In the genomic region with DNA sequence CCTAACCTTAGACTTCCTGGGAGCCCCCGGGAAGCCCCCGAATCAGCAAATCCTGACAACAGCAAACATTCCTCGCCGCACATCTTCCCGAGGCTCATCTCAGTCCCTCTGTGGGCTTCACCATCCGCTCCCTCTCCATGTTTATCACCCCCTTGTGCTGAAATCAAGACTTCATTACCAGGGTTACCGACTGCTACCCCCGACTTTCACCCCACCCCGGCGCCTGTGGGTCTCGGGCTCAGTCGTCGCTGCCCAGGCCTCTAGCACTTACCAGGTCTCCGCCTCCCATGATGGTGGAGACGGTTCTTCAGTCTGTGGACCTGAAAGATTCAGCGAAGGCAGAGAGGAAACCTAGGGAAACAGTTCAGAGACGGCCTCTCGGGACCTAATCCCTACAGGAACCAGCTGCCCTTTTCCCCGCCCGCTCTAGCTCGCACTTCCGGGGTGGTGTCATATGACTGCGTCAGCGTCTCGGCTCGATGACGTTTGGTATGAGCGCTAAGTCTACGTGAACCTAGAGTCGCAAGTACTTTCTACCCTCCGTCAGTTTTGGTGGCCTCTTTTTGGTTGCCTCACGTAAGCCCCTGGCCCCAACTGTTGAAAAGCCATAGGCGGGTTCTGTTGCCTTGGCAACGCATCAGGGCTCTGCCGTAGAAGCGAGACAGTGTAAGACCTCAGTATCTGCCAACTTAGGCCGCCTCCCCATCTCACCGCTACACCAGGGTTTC, we compare ENCODE assay signal across 8 mouse cellular contexts. TPM values are rescaled to one million over a fixed set of nuclear protein-coding genes. Genes with fewer than 3 reads are reported as not detected.
DNase-seq lines count a peak whose midpoint lies in the region; ATAC-seq lines count a peak whose summit lies in the region.

Cwc25 (minus strand) TSS at position 403 of the 728 bp plus-strand sequence.

- peak within 1 kb of the TSS; percentile 79 for H3K4me2 ChIP-seq in lung, embryonic 16.5 days (ENCODE audit: low read depth, low read length)

- under 1% methylated on average over 38 of the region's 38 CpGs for whole genome bisulfite sequencing in lung, embryonic 16.5 days

- peak within 1 kb of the TSS; percentile 93 for H3K27ac ChIP-seq in lung, embryonic 16.5 days (ENCODE audit: low read length)

- peak within 1 kb of the TSS; percentile 69 for H3K4me3 ChIP-seq in lung, embryonic 16.5 days (ENCODE audit: low read length)

- H3K4me1 ChIP-seq in lung, embryonic 16.5 days (replicated peaks; ENCODE audit: control insufficient read depth, insufficient read depth, low read length): peaks cover 10% of the 10 kb centered on the region

- H3K9ac ChIP-seq in lung, embryonic 16.5 days (ENCODE audit: low read length): peak within 1 kb of the TSS; percentile 88

- no peaks in the 10 kb centered on the region for H3K27me3 ChIP-seq in lung, embryonic 16.5 days (ENCODE audit: control insufficient read depth, insufficient read depth, low read depth, low read length)

- H3K36me3 ChIP-seq in lung, embryonic 16.5 days (ENCODE audit: control insufficient read depth, insufficient read depth, low read length): peaks cover 12% of the 10 kb centered on the region

- peak; percentile 97 for DNase-seq in MEL-GATA-1-ER (ENCODE audit: extremely low read depth, low read depth)
- peak; percentile 92 for DNase-seq in cerebellum, adult 8-10 months
- peak; percentile 95 for DNase-seq in forelimb bud, embryonic 11.5 days (ENCODE audit: low read depth, low spot score)
- DNase-seq in layer of hippocampus, adult 9-10 months (ENCODE audit: low spot score): peak; percentile 95
- peak; percentile 86 for DNase-seq in ovary, postnatal 10 days (ENCODE audit: low spot score)
- DNase-seq in thymus, postnatal 10 days (ENCODE audit: low spot score in 2 of 2): peak; percentile 89 to 90

- no peaks in the 10 kb centered on the region for H3K9me3 ChIP-seq in lung, embryonic 16.5 days (ENCODE audit: control insufficient read depth, low read length)

- ATAC-seq in hematopoietic stem cell, adult 5-6 weeks (replicated peaks in 1 of 2; ENCODE audit: insufficient read depth in 1 of 2, low FRiP score in 2 of 2, low TSS enrichment in 1 of 2, low read depth in 1 of 2, poor library complexity in 2 of 2, severe bottlenecking in 2 of 2): peak; percentile 83 to 96
- peak; percentile 97 for ATAC-seq in lung, embryonic 16.5 days (ENCODE audit: low read depth)

RNA-seq across cellular contexts. Expression of gene Cwc25, which starts in this region (rescaled TPM):
- total RNA-seq in hematopoietic stem cell, adult 5-6 weeks (2017): 18.8 and 23.3 TPM in 2 replicates
- 16.1 and 18.5 TPM in 2 replicates for polyA plus RNA-seq in lung, embryonic 16.5 days (2015; fragmentation: Nextera tagmentation; extraction: Ambion mirVana)

Comparison
In these comparisons a context has a peak if more than half of its experiments do, and no peak if none do; other contexts are left out.
1. Peak in every context shown above with its lines: DNase-seq, ATAC-seq, H3K4me3 ChIP-seq and H3K27ac ChIP-seq.